Comparison of ENCODE assay signal across 22 mouse cellular contexts in genomic region chr6:117914541-117914940, GRCm38 (mm10). TPM values are rescaled to one million over a fixed set of nuclear protein-coding genes. Genes with fewer than 3 reads are reported as not detected.
A peak's percentile ranks its signal among the peaks of the same experiment; 100 is the strongest.
DNase-seq lines count a peak whose midpoint lies in the region; ATAC-seq and TF ChIP-seq lines count a peak whose summit lies in the region.
"Had no signal": no experiment of that assay in that cellular context is flagged by ENCODE, and none has a peak within 500 bp of the region (broad histone marks: within the 10 kb centered on the region; RNA-seq: fewer than 3 reads in every experiment).

No protein-coding gene starts in this region.

- DNase-seq in induced T-regulatory cell, adult 2 months (ENCODE audit: low read depth) = peak; percentile 51
- no peak for DNase-seq in liver, postnatal 0 days
- DNase-seq in left cerebral cortex, adult 9 months (ENCODE audit: low spot score in 2 of 2) = no peak
- no peak for DNase-seq in urinary bladder, adult 18-20 months (ENCODE audit: low spot score in 2 of 2)
- DNase-seq: adrenal gland, adult 2 months; cerebellum, postnatal 10 days; kidney, adult 2 months; kidney, postnatal 25 days; lung, adult 18-20 months; lung, postnatal 14 days; right cerebral cortex, postnatal 14 days; spleen, adult 18-20 months; thymus, adult 18-20 months; thymus, postnatal 4 days had no signal

- no peak for ATAC-seq in kidney, embryonic 15.5 days (replicated peaks; ENCODE audit: low FRiP score)
- no peak for ATAC-seq in kidney, embryonic 16.5 days (ENCODE audit: low FRiP score, low TSS enrichment)
- ATAC-seq in liver, postnatal 0 days = no peak
- ATAC-seq: hindbrain, embryonic 16.5 days; midbrain, embryonic 15.5 days had no signal

- H3K27me3 ChIP-seq in kidney, embryonic 15.5 days = no peaks in the 10 kb centered on the region
- H3K27me3 ChIP-seq in kidney, embryonic 16.5 days (ENCODE audit: insufficient read depth, low read length) = no peaks in the 10 kb centered on the region
- H3K27me3 ChIP-seq in E14TG2a.4 (ENCODE audit: insufficient read depth, low read length) = no peaks in the 10 kb centered on the region
- no peaks in the 10 kb centered on the region for H3K27me3 ChIP-seq in liver, postnatal 0 days (ENCODE audit: insufficient read depth, low read length)
- H3K27me3 ChIP-seq: embryonic facial prominence, embryonic 13.5 days; midbrain, embryonic 15.5 days had no signal

- H3K36me3 ChIP-seq in kidney, embryonic 15.5 days = peaks cover 5% of the 10 kb centered on the region; the same call in 1 of the 2 replicates
- H3K36me3 ChIP-seq in kidney, embryonic 16.5 days (ENCODE audit: insufficient read depth, low read length) = peaks cover 4% of the 10 kb centered on the region; the same call in 1 of the 2 replicates
- peaks cover 78% of the 10 kb centered on the region for H3K36me3 ChIP-seq in E14TG2a.4 (ENCODE audit: insufficient read depth, low read length)
- H3K36me3 ChIP-seq in liver, postnatal 0 days (replicated peaks; ENCODE audit: insufficient read depth, low read length) = peaks cover 7% of the 10 kb centered on the region
- H3K36me3 ChIP-seq: embryonic facial prominence, embryonic 13.5 days; midbrain, embryonic 15.5 days had no signal

- no peak overlapping the region for H3K9ac ChIP-seq in kidney, embryonic 15.5 days
- H3K9ac ChIP-seq in kidney, embryonic 16.5 days (replicated peaks; ENCODE audit: low read length) = no peak overlapping the region
- H3K9ac ChIP-seq in liver, postnatal 0 days (replicated peaks) = no peak overlapping the region
- H3K9ac ChIP-seq: embryonic facial prominence, embryonic 13.5 days; midbrain, embryonic 15.5 days had no signal

- H3K4me1 ChIP-seq in kidney, embryonic 15.5 days = peaks cover 48% of the 10 kb centered on the region
- H3K4me1 ChIP-seq in kidney, embryonic 16.5 days (ENCODE audit: insufficient read depth, low read length) = peaks cover 35% of the 10 kb centered on the region
- peaks cover 78% of the 10 kb centered on the region for H3K4me1 ChIP-seq in E14TG2a.4 (replicated peaks; ENCODE audit: low read depth, low read length)
- H3K4me1 ChIP-seq in liver, postnatal 0 days (ENCODE audit: insufficient read depth) = peaks cover 41% of the 10 kb centered on the region

- TF ChIP-seq CTCF in E14TG2a.4 (conservative IDR thresholded peaks at IDR 0.05; ENCODE audit: low read length) = no peak
- TF ChIP-seq CTCF in liver, postnatal 0 days (IDR thresholded peaks at IDR 0.05; ENCODE audit: low read depth) = no peak

- TF ChIP-seq EP300 in liver, postnatal 0 days (IDR thresholded peaks at IDR 0.05; ENCODE audit: low read depth) = no peak

- H3K4me3 ChIP-seq in kidney, embryonic 15.5 days (replicated peaks) = no peak overlapping the region
- H3K4me3 ChIP-seq in kidney, embryonic 16.5 days (ENCODE audit: low read length) = no peak overlapping the region
- H3K4me3 ChIP-seq in E14TG2a.4 (replicated peaks; ENCODE audit: low read length) = peak overlapping the region; percentile 99
- H3K4me3 ChIP-seq in liver, postnatal 0 days (ENCODE audit: low read depth, low read length) = no peak overlapping the region
- H3K4me3 ChIP-seq: embryonic facial prominence, embryonic 13.5 days; midbrain, embryonic 15.5 days; myocyte had no signal

- no peak overlapping the region for H3K4me2 ChIP-seq in kidney, embryonic 15.5 days
- no peak overlapping the region for H3K4me2 ChIP-seq in kidney, embryonic 16.5 days (replicated peaks; ENCODE audit: low read depth, low read length)
- no peak overlapping the region for H3K4me2 ChIP-seq in liver, postnatal 0 days (ENCODE audit: low read depth, low read length)
- H3K4me2 ChIP-seq: midbrain, embryonic 15.5 days had no signal

- H3K9me3 ChIP-seq in kidney, embryonic 15.5 days (replicated peaks) = no peaks in the 10 kb centered on the region
- no peaks in the 10 kb centered on the region for H3K9me3 ChIP-seq in kidney, embryonic 16.5 days (ENCODE audit: low read length)
- no peaks in the 10 kb centered on the region for H3K9me3 ChIP-seq in E14TG2a.4 (ENCODE audit: low read length)
- no peaks in the 10 kb centered on the region for H3K9me3 ChIP-seq in liver, postnatal 0 days (ENCODE audit: low read length)
- H3K9me3 ChIP-seq: embryonic facial prominence, embryonic 13.5 days; forebrain, embryonic 10.5 days; midbrain, embryonic 15.5 days had no signal

- 0 out of 2 replicates have a peak overlapping the region, but pooled peaks have one; percentile 0 for H3K27ac ChIP-seq in kidney, embryonic 15.5 days
- H3K27ac ChIP-seq in kidney, embryonic 16.5 days (ENCODE audit: low read length) = no peak overlapping the region
- peak overlapping the region; percentile 7; the same call in 1 of the 2 replicates for H3K27ac ChIP-seq in liver, postnatal 0 days (ENCODE audit: low read depth)
- H3K27ac ChIP-seq: embryonic facial prominence, embryonic 13.5 days; forebrain, embryonic 10.5 days; midbrain, embryonic 15.5 days had no signal

RNA-seq across cellular contexts. Expression of gene Hnrnpf, which starts 14.4 kb away (rescaled TPM):
- polyA plus RNA-seq in kidney, embryonic 15.5 days (2015; fragmentation: Nextera tagmentation; extraction: Ambion mirVana) = 748 and 781 TPM in 2 replicates
- polyA plus RNA-seq in kidney, embryonic 16.5 days (2015; fragmentation: Nextera tagmentation; extraction: Ambion mirVana) = 793 and 842 TPM in 2 replicates
- polyA plus RNA-seq in liver, postnatal 0 days (2015; fragmentation: Nextera tagmentation; extraction: Ambion mirVana) = 264 and 270 TPM in 2 replicates

RNA-seq across cellular contexts. Expression of gene Fxyd4, which starts 23.0 kb away (rescaled TPM):
- polyA plus RNA-seq in kidney, embryonic 15.5 days (2015; fragmentation: Nextera tagmentation; extraction: Ambion mirVana) = 81.2 and 92.6 TPM in 2 replicates
- 98.1 and 98.5 TPM in 2 replicates for polyA plus RNA-seq in kidney, embryonic 16.5 days (2015; fragmentation: Nextera tagmentation; extraction: Ambion mirVana)
- polyA plus RNA-seq in liver, postnatal 0 days (2015; fragmentation: Nextera tagmentation; extraction: Ambion mirVana) = 0.20 TPM in 1 of 2 replicates, not detected in the other
- polyA plus RNA-seq: adrenal gland, adult 2 months had no signal

RNA-seq across cellular contexts. Expression of gene Zfp239, which starts 52.6 kb away (rescaled TPM):
- 9.4 and 12.7 TPM in 2 replicates for polyA plus RNA-seq in kidney, embryonic 15.5 days (2015; fragmentation: Nextera tagmentation; extraction: Ambion mirVana)
- 11.5 and 12.6 TPM in 2 replicates for polyA plus RNA-seq in kidney, embryonic 16.5 days (2015; fragmentation: Nextera tagmentation; extraction: Ambion mirVana)
- polyA plus RNA-seq in liver, postnatal 0 days (2015; fragmentation: Nextera tagmentation; extraction: Ambion mirVana) = 0.86 and 1.1 TPM in 2 replicates

Comparison
In these comparisons a context has a peak if more than half of its experiments do, and no peak if none do; other contexts are left out.
1. RNA of gene Fxyd4, which starts 23.0 kb away (polyA plus RNA-seq): 98.1 to 98.5 TPM in kidney, embryonic 16.5 days and 81.2 to 92.6 TPM in kidney, embryonic 15.5 days; 0.20 TPM in liver, postnatal 0 days; every median in the first group is over 10 times any median in the second.